Mouse (Mus musculus) kidney, adult 11 months (tissue): ENCODE measurements around the gene Akna.

Experiments
- DNase-seq: peaks from one replicate; pipeline ENCODE4 v3.0.0; 2022

The Akna gene

GRCm38 (mm10) chr4:63382676-63383369 is 20.3 kb downstream of the Akna start:
- DNase-seq: no peak

DNA sequence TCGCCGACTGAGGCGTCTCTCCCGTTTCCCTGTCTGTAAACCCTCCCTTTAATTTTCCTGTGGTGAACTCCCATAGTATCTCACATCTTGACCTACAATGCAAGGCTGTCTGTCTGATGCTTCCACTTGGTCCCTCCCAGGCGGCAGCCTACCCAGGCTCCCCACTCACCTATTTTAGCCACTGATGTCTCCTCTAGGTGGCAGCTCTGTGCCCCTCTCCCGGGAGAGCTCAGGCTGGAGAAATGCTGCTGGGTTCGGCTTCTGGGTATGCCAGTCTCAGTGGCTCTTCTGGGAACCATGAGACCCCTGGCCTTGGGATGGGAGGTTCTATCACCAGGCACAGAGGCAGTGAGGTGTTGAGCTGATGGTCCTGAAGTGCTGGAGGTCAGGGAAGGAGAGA is 25.7 kb downstream of the Akna start:
- no peak for DNase-seq

- no peak for DNase-seq
These were observed 27.8 kb downstream of the Akna start for GRCm38 (mm10) chr4:63375367-63375766.

DNA sequence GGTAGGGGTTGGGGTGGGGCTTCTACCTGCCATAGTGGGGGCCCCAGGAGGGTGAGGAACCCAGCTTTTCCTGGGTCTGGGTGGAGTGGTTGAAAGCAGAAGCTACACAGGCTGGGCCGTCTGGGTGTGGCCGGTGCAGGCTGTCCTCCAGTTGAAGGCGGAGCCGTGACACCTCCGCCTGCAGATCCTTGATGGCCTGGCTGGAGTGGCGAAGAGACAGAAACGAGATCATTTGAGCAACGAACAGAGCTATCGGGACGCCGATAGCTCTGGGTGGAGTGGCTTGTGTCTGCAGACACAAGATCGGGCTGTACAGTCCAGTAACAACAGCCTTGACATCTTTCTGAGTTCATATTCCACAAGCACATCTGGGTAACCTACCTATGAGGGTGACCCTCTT is 28.8 kb downstream of the Akna start:
- no peak for DNase-seq

DNA sequence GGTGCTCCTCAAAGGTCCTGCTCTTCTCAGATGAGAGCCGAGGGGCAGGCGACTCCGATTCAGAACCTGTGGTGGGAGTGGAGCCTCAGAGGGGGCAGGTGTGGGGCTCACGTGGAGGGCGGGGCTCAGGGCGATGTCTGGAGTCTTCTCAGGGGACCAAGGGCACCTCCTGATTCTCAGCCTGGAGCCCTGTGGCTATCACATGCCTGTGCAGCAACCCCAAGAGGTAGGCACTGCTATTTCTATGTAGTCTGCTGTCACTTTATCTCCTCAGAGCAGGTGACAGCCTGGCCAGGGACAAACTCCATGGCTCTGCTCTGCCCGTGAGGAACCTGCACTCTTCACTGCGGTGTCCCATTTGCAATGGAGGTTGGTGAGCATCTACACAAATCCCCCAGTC is 29.8 kb downstream of the Akna start:
- DNase-seq: no peak

DNA sequence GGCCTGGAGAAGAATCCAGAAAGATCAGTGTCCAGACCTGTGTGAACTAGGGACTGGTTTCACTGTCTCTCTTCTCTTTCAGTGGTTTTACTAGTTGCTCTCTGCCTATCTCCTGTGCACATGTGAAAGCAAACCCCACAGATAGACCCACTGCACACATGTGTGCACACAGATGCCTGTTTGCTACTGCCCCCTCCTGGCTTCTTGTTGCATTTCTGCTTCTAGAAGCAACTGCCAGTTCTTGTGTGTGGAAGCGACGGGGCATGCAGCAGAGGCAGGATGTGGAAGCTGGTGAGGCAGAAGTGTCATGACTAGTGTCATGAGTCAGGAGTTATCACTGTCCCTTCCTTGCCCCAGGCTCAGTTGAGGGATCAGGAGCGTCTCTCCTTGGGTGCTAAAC is 31.3 kb downstream of the Akna start:
- no peak for DNase-seq

GRCm38 (mm10) chr4:63370897-63371296 is 32.3 kb downstream of the Akna start:
- DNase-seq: no peak

- DNase-seq: peak; percentile 69
These were observed 34.6 kb downstream of the Akna start for GRCm38 (mm10) chr4:63368577-63368976.

DNA sequence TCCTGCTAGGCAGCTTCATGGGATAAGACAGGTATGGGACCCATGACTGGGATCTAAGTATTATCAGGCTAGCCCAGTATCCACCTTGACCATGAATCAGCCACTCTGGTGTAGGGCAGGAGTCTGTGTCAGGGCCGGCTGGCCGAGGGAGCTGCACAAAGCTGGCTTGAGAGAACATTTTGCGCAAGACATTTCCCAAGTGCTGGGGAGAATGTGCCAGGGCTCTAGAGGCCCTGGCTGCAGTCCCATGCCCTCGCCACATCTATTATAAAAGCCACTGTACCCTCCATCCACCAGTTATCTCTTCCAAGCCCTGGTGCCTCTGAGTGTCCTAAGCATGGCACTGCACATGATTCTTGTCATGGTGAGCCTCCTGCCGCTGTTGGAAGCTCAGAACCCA is 41.0 kb downstream of the Akna start, which contains the start of gene Orm2:
Gene Orm2, plus strand, starts transcription at position 300 of the 400 bp plus-strand sequence.
- DNase-seq: no peak

DNA sequence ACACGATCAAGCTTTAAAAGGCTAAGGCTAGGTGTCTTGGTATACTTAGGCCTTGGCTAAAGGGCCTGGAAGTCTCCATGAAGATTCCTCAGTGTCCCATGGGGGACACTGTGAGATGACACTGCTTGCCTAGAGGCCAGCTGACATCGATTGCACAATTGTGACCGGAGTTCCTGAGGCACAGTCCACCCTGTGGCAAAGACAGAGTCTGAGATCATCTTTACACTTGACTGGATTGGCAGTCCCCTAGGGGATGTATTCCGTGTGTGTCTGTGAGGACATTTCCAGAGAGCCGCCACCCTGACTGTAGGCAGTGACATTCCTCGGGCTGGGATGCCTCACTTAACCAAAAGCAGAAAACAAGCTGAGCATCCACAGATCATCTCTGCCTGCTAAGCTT is 43.3 kb downstream of the Akna start:
- no peak for DNase-seq

GRCm38 (mm10) chr4:63356981-63357570 is 46.1 kb downstream of the Akna start:
- DNase-seq: no peak

DNA sequence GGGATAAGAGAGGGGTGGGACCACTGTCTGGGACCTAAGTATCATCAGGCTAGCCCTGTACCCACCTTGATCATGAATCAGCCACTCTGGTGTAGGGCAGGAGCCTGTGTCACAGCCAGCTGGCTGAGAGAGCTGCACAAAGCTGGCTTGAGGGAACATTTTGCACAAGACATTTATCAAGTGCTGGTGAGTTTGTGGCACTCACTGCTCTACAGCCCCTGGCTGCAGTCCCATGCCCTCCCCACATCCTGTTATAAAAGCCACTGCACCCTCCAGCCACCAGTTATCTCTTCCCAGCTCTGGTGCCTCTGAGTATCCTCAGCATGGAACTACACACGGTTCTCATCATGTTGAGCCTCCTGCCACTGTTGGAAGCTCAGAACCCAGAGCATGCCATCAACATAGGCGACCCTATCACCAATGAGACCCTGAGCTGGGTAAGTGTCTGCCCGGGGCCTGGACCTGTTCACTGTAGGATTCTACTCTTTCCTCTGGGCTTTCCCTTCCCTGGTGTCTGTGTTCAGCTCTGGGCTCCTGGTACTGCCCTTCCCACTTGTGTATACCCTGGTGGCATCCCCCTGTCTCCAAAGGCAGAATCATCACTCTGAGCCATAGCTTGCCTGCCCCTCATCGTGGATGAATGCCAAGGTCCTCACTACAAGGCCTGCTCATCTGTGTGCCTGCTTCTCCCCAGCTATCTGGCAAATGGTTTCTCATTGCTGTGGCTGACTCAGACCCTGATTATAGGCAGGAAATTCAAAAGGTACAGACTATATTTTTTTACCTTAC is 47.1 kb downstream of the Akna start, which contains the start of gene Orm3:
Gene Orm3, plus strand, starts transcription at position 286 of the 789 bp plus-strand sequence.
- DNase-seq: no peak

GRCm38 (mm10) chr4:63348524-63348923 is 54.6 kb downstream of the Akna start:
- DNase-seq: no peak

DNA sequence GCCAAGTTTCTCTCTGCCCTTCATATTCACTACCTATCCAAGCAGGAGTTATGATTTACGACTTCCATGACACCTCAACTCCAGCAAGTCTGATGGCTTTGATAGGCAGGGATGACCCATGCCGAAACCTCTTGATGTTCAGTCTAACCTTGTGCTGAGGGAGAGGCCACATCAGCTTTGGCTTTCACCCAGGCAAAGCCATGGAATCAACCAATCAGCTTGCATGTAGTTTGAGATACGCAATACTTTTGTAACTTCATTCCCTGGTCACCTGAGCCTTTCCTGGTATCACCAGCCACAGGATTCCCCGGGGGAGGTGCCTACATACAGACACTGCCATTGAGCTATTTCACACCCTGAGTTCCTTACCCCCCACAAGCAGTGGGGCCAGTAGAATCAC is 56.5 kb downstream of the Akna start:
- DNase-seq: no peak

- DNase-seq: no peak
These were observed 57.9 kb downstream of the Akna start for GRCm38 (mm10) chr4:63345261-63345660.

GRCm38 (mm10) chr4:63344295-63344694 is 58.9 kb downstream of the Akna start, which contains the start of gene Orm1:
TSS of gene Orm1 (plus strand) at chr4:63344560.
- DNase-seq: no peak

DNA sequence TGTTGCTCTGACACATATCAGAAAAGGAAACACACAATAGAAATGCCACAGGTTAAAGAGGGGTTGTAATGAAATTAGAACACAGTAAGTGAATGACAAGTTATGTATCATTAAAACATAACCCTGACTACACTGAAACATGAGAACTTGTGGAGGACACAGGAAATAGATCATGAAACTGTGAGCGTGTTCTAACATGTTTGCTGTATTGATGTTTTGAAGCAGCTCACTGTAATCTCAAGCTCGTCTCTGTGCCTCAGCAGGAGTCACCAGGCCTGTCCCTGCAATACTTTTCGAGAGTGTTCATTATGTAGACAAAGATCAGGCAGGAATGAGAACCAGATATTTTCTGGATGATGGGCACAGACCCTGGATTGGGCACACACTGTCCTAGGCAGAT is 59.5 kb downstream of the Akna start:
- no peak for DNase-seq

DNA sequence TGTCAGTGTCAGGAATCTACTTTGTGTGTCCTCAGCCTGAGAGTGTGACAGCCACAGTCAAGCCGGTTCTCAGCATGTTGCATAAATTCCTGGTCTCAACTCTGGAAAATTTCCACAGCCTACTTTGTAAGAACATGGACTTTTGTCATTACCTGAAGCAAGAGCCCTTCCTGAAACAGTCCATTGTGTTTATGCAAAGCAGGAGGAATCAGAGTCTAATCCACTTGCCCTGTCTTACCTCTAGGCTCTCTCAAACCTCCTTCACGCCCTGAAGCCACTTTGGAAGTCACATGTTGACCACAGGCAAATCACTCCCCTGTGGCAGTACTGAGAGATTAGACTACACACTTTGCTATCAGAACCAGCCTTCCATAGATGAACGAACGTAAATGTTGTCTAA is 60.7 kb downstream of the Akna start:
- DNase-seq: no peak

GRCm38 (mm10) chr4:63338414-63339076 is 64.6 kb downstream of the Akna start:
- no peak for DNase-seq

- DNase-seq: no peak
These were observed 69.8 kb downstream of the Akna start for GRCm38 (mm10) chr4:63333403-63333802.

GRCm38 (mm10) chr4:63323275-63323815 is 79.8 kb downstream of the Akna start:
- no peak for DNase-seq

GRCm38 (mm10) chr4:63319566-63319965 is 83.6 kb downstream of the Akna start:
- DNase-seq: peak; percentile 20
